Mouse (Mus musculus) limb, embryonic 14.5 days (tissue): Measurements from ENCODE around the gene Calr. TPM values are rescaled to one million over a fixed set of nuclear protein-coding genes. Genes with fewer than 3 reads are reported as not detected.

Experiments
- ATAC-seq: fragments of 200-750 bp; cut with Nextera tagmentation; 2 replicates; pipeline ENCODE4 v1.8.0; 2017; ENCODE audit warnings: low read depth, moderate number of reproducible peaks, moderate TSS enrichment; ENCODE audit not compliant: low FRiP score
- DNase-seq: peaks from one replicate; pipeline ENCODE4 v3.0.0-alpha.2; 2015; ENCODE audit warnings: low spot score
- H3K27ac ChIP-seq: fragments of 300-500 bp; sonication (generic); replicated peaks from 2 replicates; pipeline ENCODE4 v1.5.1; 2014; ENCODE audit warnings: low read depth, mild to moderate bottlenecking, low read length, moderate library complexity, mixed read lengths
- H3K27me3 ChIP-seq: fragments of 300-500 bp; sonication (generic); 2 replicates; pipeline ENCODE4 v1.6.1; 2014; ENCODE audit warnings: low read length, mixed read lengths; ENCODE audit not compliant: control insufficient read depth, insufficient read depth
- H3K36me3 ChIP-seq: fragments of 300-500 bp; sonication (generic); 2 replicates; pipeline ENCODE4 v1.6.1; 2014; ENCODE audit warnings: mild to moderate bottlenecking, low read length, moderate library complexity, mixed read lengths; ENCODE audit not compliant: control insufficient read depth, insufficient read depth
- H3K4me1 ChIP-seq: fragments of 300-500 bp; sonication (generic); 2 replicates; pipeline ENCODE4 v1.6.1; 2014; ENCODE audit warnings: antibody characterized with exemption, low read length, mixed read lengths; ENCODE audit not compliant: control insufficient read depth, insufficient read depth
- H3K4me2 ChIP-seq: fragments of 300-500 bp; sonication (generic); replicated peaks from 2 replicates; pipeline ENCODE4 v1.6.1; 2014; ENCODE audit warnings: low read depth, mild to moderate bottlenecking, low read length, moderate library complexity; ENCODE audit not compliant: severe bottlenecking
- H3K4me3 ChIP-seq: fragments of 300-500 bp; sonication (generic); replicated peaks from 2 replicates; pipeline ENCODE4 v1.5.1; 2014; ENCODE audit warnings: low read length
- H3K9ac ChIP-seq: fragments of 300-500 bp; sonication (generic); 2 replicates; pipeline ENCODE4 v1.6.1; 2014; ENCODE audit warnings: mild to moderate bottlenecking, low read depth, low read length, moderate library complexity; ENCODE audit not compliant: severe bottlenecking
- H3K9me3 ChIP-seq: fragments of 300-500 bp; sonication (generic); 2 replicates; pipeline ENCODE4 v1.6.1; 2016; ENCODE audit warnings: low read length; ENCODE audit not compliant: control insufficient read depth
- POLR2A ChIP-seq: fragments of 200-500 bp; IDR thresholded peaks from 2 replicates; pipeline ENCODE4 v1.8.0; 2012; ENCODE audit warnings: inconsistent platforms, mild to moderate bottlenecking, moderate library complexity, borderline replicate concordance; ENCODE audit not compliant: insufficient read depth, insufficient read length; ENCODE audit errors: extremely low read depth
- WGBS: fragments of 180-500 bp; shearing (Covaris S2); extraction: QIAGEN DNeasy Blood & Tissue Kit; methylation state at CpG from one replicate; pipeline ENCODE4 v1.1.7; 2014; 5-methylcytosine and 5-hydroxymethylcytosine counted together
- polyA plus RNA-seq, 2 experiments: library from polyadenylated mRNA; depleted of rRNA in 1 of 2; stranded (reverse) in 1 of 2; unstranded in 1 of 2; fragments of >200 nt; fragmentation: Nextera tagmentation in 1 of 2; extraction: Ambion mirVana in 1 of 2; gene quantifications; 2 replicates each; pipeline versions ENCODE4 v1.2.1 to v1.2.3; 2012 to 2014

The Calr gene
- polyA plus RNA-seq, 2 experiments, result 827 to 831 TPM

- H3K9ac ChIP-seq, result peak overlapping the region; percentile 63
Measured at GRCm38 (mm10) chr8:84847684-84848435, 1.1 kb upstream of the Calr start.

GRCm38 (mm10) chr8:84846094-84846721, 526 bp downstream of the Calr start:
- no peak for DNase-seq
- H3K36me3 ChIP-seq, result peaks cover 46% of the 10 kb centered on the region
- H3K9ac ChIP-seq, result peak overlapping the region; percentile 92
- WGBS, result 1% methylated on average over 30 of the region's 30 CpGs
- no peaks in the 10 kb centered on the region for H3K9me3 ChIP-seq
- peak overlapping the region; percentile 71 for H3K27ac ChIP-seq
- H3K4me2 ChIP-seq, result peak overlapping the region; percentile 65
- peak overlapping the region; percentile 79 for H3K4me3 ChIP-seq
- peaks cover 20% of the 10 kb centered on the region; the same call in 1 of the 2 replicates for H3K4me1 ChIP-seq
- H3K27me3 ChIP-seq, result no peaks in the 10 kb centered on the region
- ATAC-seq, result peak; percentile 4; the same call in 1 of the 2 replicates
- no peak for TF ChIP-seq POLR2A

More at GRCm38 (mm10) chr8:84847684-84848435, 1.1 kb upstream of the Calr start:
- peak overlapping the region; percentile 74 for H3K4me2 ChIP-seq
- no peaks in the 10 kb centered on the region for H3K27me3 ChIP-seq
- H3K9me3 ChIP-seq, result no peaks in the 10 kb centered on the region
- peak overlapping the region; percentile 76 for H3K27ac ChIP-seq
- H3K4me1 ChIP-seq, result peaks cover 20% of the 10 kb centered on the region; the same call in 1 of the 2 replicates
- no peak for DNase-seq
- no peak for TF ChIP-seq POLR2A
- H3K36me3 ChIP-seq, result peaks cover 29% of the 10 kb centered on the region
- peak overlapping the region; percentile 79 for H3K4me3 ChIP-seq
- 41% methylated on average over 6 of the region's 6 CpGs for WGBS
- no peak for ATAC-seq

DNA sequence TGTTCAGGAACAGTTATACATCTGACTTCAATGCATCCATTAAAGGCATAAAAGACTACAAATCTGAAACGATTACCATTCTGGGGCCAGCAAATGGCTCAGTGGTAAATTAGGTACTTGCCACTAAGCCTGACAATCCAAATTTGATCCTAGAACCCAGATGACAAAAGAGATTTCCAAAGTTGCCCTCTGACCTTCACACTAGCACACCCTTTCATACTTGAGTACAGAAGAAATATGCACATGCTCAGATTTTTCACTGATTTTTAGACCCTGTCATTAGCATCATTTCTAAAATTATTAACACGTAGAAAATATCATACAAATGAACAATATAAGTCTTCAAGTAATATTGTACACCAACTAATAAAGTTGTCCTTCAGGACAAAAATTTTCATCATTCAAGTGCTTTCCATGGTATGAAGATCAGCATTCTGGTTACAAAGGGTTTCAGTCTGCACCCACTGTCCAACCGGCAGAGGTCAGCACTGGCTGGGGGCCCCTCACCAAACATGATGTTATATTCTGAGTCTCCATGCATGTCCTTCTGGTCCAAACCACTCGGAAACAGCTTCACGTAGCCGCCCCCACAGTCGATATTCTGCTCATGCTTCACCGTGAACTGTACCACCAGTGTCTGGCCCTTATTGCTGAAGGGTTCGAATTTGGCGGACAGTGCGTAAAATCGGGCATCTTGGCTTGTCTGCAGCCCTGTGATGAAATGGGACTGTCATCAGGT, 1.2 kb downstream of the Calr start:
- TF ChIP-seq POLR2A, result no peak
- no peak for ATAC-seq
- Histone ChIP-seq H3K4me2 (peak overlapping the region; percentile 65), H3K4me3 (peak overlapping the region; percentile 79), H3K27ac (no peak overlapping the region), H3K36me3 (peaks cover 49% of the 10 kb centered on the region), H3K4me1 (peaks cover 20% of the 10 kb centered on the region; the same call in 1 of the 2 replicates), H3K9ac (peak overlapping the region; percentile 92), H3K9me3 (no peaks in the 10 kb centered on the region), H3K27me3 (no peaks in the 10 kb centered on the region)
- WGBS, result 12% methylated on average over 12 of the region's 12 CpGs
- DNase-seq, result no peak

DNA sequence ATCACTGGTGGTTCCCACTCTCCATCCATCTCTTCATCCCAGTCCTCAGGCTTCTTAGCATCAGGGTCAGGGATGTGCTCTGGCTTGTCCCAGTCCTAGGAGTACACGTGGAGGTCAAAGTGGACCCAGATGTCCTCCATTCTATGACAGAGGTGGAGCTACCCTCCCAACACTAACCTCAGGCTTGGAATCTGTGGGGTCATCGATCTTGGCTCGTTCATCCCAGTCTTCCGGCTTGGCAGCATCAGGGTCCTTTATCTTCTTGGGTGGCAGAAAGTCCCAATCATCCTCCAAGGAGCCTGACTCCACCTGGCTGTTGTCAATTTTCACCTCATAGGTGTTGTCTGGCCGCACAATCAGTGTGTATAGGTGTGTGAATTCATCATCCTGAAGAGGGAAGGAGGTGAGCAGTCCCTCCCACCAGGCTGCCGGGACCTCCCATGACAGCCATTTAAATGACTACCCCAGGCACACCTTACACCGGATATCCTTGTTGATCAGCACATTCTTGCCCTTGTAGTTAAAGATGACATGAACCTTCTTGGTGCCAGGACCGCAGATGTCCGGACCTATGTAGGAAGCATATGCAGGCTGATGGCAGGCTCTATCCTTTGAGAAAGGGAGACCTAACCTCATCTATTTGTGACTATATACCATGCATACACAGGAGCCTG, 2.2 kb downstream of the Calr start:
- H3K27ac ChIP-seq, result no peak overlapping the region
- peaks cover 22% of the 10 kb centered on the region; the same call in 1 of the 2 replicates for H3K4me1 ChIP-seq
- TF ChIP-seq POLR2A, result no peak

GRCm38 (mm10) chr8:84841514-84841913, 5.2 kb downstream of the Calr start:
- 72% methylated on average over 1 of the region's 1 CpGs for WGBS
- Histone ChIP-seq H3K4me1 (peaks cover 24% of the 10 kb centered on the region; the same call in 1 of the 2 replicates), H3K27ac (no peak overlapping the region)

More for the DNA sequence above, 2.2 kb downstream of the Calr start:
- H3K4me2 ChIP-seq, result peak overlapping the region; percentile 65
- no peaks in the 10 kb centered on the region for H3K9me3 ChIP-seq
- ATAC-seq (no peak), DNase-seq (no peak)
- peak overlapping the region; percentile 79 for H3K4me3 ChIP-seq
- no peaks in the 10 kb centered on the region for H3K27me3 ChIP-seq
- H3K9ac ChIP-seq, result peak overlapping the region; percentile 92
- 80% methylated on average over 9 of the region's 9 CpGs for WGBS
- peaks cover 49% of the 10 kb centered on the region for H3K36me3 ChIP-seq

More at GRCm38 (mm10) chr8:84841514-84841913, 5.2 kb downstream of the Calr start:
- ATAC-seq (no peak), DNase-seq (no peak)
- no peak overlapping the region for H3K9ac ChIP-seq
- no peaks in the 10 kb centered on the region for H3K27me3 ChIP-seq
- H3K4me3 ChIP-seq, result no peak overlapping the region
- H3K9me3 ChIP-seq, result no peaks in the 10 kb centered on the region
- H3K36me3 ChIP-seq, result peaks cover 74% of the 10 kb centered on the region
- no peak overlapping the region for H3K4me2 ChIP-seq
- TF ChIP-seq POLR2A, result no peak
